5 mouse cellular contexts compared by ENCODE assay signal in the genomic region with DNA sequence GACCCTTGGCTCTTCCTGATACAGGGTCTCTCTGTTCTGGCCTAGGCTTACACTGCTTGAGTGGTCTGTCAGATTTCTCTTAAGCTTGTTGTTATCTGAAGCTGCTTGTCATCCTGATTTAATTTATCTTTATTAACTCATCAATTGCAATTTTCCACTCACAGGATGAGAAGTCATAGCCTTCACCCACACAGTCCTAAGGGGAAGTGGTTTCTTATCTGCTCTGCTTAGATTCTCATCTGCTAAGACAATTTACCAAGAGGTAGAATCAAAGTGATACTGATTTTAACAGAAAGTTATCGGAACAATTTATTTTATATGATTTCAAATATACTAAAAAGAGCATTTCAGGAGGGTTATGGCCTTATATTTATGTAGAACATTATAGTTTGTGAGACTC.
"Had no signal": no experiment of that assay in that cellular context is flagged by ENCODE, and none has a peak within 500 bp of the region (broad histone marks: within the 10 kb centered on the region; RNA-seq: fewer than 3 reads in every experiment).

No protein-coding gene starts in this region.

- DNase-seq: kidney, postnatal 14 days; lung, postnatal 10 days; lung, postnatal 4 days; thymus, postnatal 4 days had no signal

- ATAC-seq: midbrain, embryonic 16.5 days had no signal
